Comparison of ENCODE assay signal across 22 mouse cellular contexts in genomic region chr3:88452716-88453115, GRCm38 (mm10). TPM values are rescaled to one million over a fixed set of nuclear protein-coding genes. Genes with fewer than 3 reads are reported as not detected.
DNase-seq lines count a peak whose midpoint lies in the region; TF ChIP-seq lines count a peak whose summit lies in the region.
"Had no signal": no experiment of that assay in that cellular context is flagged by ENCODE, and none has a peak within 500 bp of the region (broad histone marks: within the 10 kb centered on the region; RNA-seq: fewer than 3 reads in every experiment).

No protein-coding gene starts in this region.

- H3K27me3 ChIP-seq in myocyte (ENCODE audit: control insufficient read depth, insufficient read depth, insufficient read length): no peaks in the 10 kb centered on the region
- H3K27me3 ChIP-seq: Patski; stomach, embryonic 15.5 days had no signal

- no peak for TF ChIP-seq CTCF in left cerebral cortex, adult 2 months (IDR thresholded peaks at IDR 0.05)

- intact Hi-C loops in left cerebral cortex, postnatal 4 days (cut with DNase I): no loop called here
- intact Hi-C loops in left cerebral cortex, adult 2 months (cut with DNase I): no loop called here
- intact Hi-C loops in heart, postnatal 10 days (cut with DNase I): no loop called here

- H3K4me3 ChIP-seq in left cerebral cortex, adult 2 months: no peak overlapping the region
- no peak overlapping the region for H3K4me3 ChIP-seq in myocyte
- H3K4me3 ChIP-seq: heart, embryonic 13.5 days; hindbrain, embryonic 12.5 days; layer of hippocampus, adult 2 months; limb, embryonic 12.5 days; stomach, embryonic 15.5 days had no signal

- no peak for TF ChIP-seq POLR2A in myocyte (IDR thresholded peaks at IDR 0.05; ENCODE audit: insufficient read length, low read depth)

- peak overlapping the region; percentile 18 for H3K4me2 ChIP-seq in myocyte (ENCODE audit: low read depth)
- H3K4me2 ChIP-seq: heart, embryonic 13.5 days; hindbrain, embryonic 12.5 days; limb, embryonic 12.5 days; liver, embryonic 11.5 days; stomach, embryonic 15.5 days had no signal

- H3ac ChIP-seq in myocyte (ENCODE audit: control insufficient read depth, insufficient read length): no peak overlapping the region

- H3K36me3 ChIP-seq in myocyte (ENCODE audit: control insufficient read depth, insufficient read depth): no peaks in the 10 kb centered on the region
- H3K36me3 ChIP-seq: heart, embryonic 13.5 days; limb, embryonic 12.5 days; stomach, embryonic 15.5 days had no signal

- no peaks in the 10 kb centered on the region for H3K79me2 ChIP-seq in myocyte (ENCODE audit: control insufficient read depth, insufficient read depth)

- DNase-seq in cerebellum, postnatal 14 days: peak; percentile 54 to 63
- no peak for DNase-seq in cerebellum, postnatal 4 days (ENCODE audit: low spot score in 2 of 2)
- DNase-seq in left cerebral cortex, postnatal 4 days: peak; percentile 37
- no peak for DNase-seq in left cerebral cortex, adult 2 months (ENCODE audit: extremely low spot score in 1 of 2, low spot score in 2 of 2)
- peak; percentile 37 for DNase-seq in CD4-positive helper T cell, adult 2 months (ENCODE audit: low read depth, low spot score)
- no peak for DNase-seq in heart, postnatal 10 days
- DNase-seq: adrenal gland, postnatal 36 days; cerebellum, adult 9-11 months; gastrocnemius, postnatal 14 days; heart, adult 18-20 months; kidney, adult 9 months; kidney, postnatal 14 days; liver, postnatal 0 days had no signal

- H3K27ac ChIP-seq in left cerebral cortex, adult 2 months: no peak overlapping the region
- H3K27ac ChIP-seq: heart, embryonic 13.5 days; hindbrain, embryonic 12.5 days; layer of hippocampus, adult 2 months; limb, embryonic 12.5 days; macrophage; stomach, embryonic 15.5 days had no signal

TF ChIP-seq in myocyte, 11 proteins besides CTCF, POLR2A, EP300 and RAD21:
- TF ChIP-seq TCF12 (IDR thresholded peaks at IDR 0.05; ENCODE audit: insufficient read depth, poor library complexity, severe bottlenecking) (no peak), MYOD1 (IDR thresholded peaks at IDR 0.05; ENCODE audit: control insufficient read depth in 1 of 3, insufficient read length in 2 of 3, low read depth in 2 of 3) (peak; percentile 54 to 91 (median 79)), USF1 (IDR thresholded peaks at IDR 0.05; ENCODE audit: low read depth) (no peak), MYOG (IDR thresholded peaks at IDR 0.05; ENCODE audit: control insufficient read depth in 1 of 3, insufficient read depth in 1 of 3, insufficient read length in 2 of 3, low read depth in 2 of 3) (peak in 2 of 3 experiments; percentile 52 to 84), TCF3 (IDR thresholded peaks at IDR 0.05; ENCODE audit: insufficient read length, low read depth) (peak; percentile 45)

RNA-seq across cellular contexts. Expression of gene Sema4a, which starts 8.3 kb away (rescaled TPM):
- 10 to 100 TPM; 58.1 to 58.4 TPM for total RNA-seq in left cerebral cortex, postnatal 4 days (2021)
- total RNA-seq in left cerebral cortex, adult 2 months (2021): 10 to 100 TPM; 68.7 to 71.2 TPM
- 0.35 TPM for polyA plus RNA-seq in myocyte (2012; fragmentation: generic; extraction: Trizol)
- 1 to 10 TPM; 1.8 to 1.9 TPM for total RNA-seq in heart, postnatal 10 days (2021)

RNA-seq across cellular contexts. Expression of gene Slc25a44, which starts 27.8 kb away (rescaled TPM):
- total RNA-seq in left cerebral cortex, postnatal 4 days (2021): 10 to 100 TPM; 43.7 to 47.7 TPM
- total RNA-seq in left cerebral cortex, adult 2 months (2021): 10 to 100 TPM; 75.8 to 77.6 TPM
- 19.3 TPM for polyA plus RNA-seq in myocyte (2012; fragmentation: generic; extraction: Trizol)
- total RNA-seq in heart, postnatal 10 days (2021): 10 to 100 TPM; 15.2 to 16.3 TPM

RNA-seq across cellular contexts. Expression of gene Pmf1, which starts 42.6 kb away (rescaled TPM):
- total RNA-seq in left cerebral cortex, postnatal 4 days (2021): 10 to 100 TPM; 15.7 to 16.0 TPM
- total RNA-seq in left cerebral cortex, adult 2 months (2021): 1 to 10 TPM; 6.5 to 6.6 TPM
- polyA plus RNA-seq in myocyte (2012; fragmentation: generic; extraction: Trizol): 59.0 TPM
- total RNA-seq in heart, postnatal 10 days (2021): 10 to 100 TPM; 43.4 to 49.5 TPM

RNA-seq across cellular contexts. Expression of gene Lmna, which starts 57.0 kb away (rescaled TPM):
- 10 to 100 TPM; 35.3 to 37.7 TPM for total RNA-seq in left cerebral cortex, postnatal 4 days (2021)
- total RNA-seq in left cerebral cortex, adult 2 months (2021): 10 to 100 TPM; 59.3 to 61.7 TPM
- 954 TPM for polyA plus RNA-seq in myocyte (2012; fragmentation: generic; extraction: Trizol)
- total RNA-seq in heart, postnatal 10 days (2021): 100 to 1,000 TPM; 164 to 173 TPM

Comparison
In these comparisons a context has a peak if more than half of its experiments do, and no peak if none do; other contexts are left out.
1. DNase-seq: peak in cerebellum, postnatal 14 days (2 of 2), left cerebral cortex, postnatal 4 days (single experiment) and CD4-positive helper T cell, adult 2 months (single experiment); none in cerebellum, postnatal 4 days (0 of 2), left cerebral cortex, adult 2 months (0 of 2) and heart, postnatal 10 days (0 of 2).
2. RNA of gene Sema4a, which starts 8.3 kb away (total RNA-seq): 68.7 to 71.2 TPM in left cerebral cortex, adult 2 months and 58.1 to 58.4 TPM in left cerebral cortex, postnatal 4 days; 1.8 to 1.9 TPM in heart, postnatal 10 days; every median in the first group is over 10 times any median in the second.